In the genomic region with DNA sequence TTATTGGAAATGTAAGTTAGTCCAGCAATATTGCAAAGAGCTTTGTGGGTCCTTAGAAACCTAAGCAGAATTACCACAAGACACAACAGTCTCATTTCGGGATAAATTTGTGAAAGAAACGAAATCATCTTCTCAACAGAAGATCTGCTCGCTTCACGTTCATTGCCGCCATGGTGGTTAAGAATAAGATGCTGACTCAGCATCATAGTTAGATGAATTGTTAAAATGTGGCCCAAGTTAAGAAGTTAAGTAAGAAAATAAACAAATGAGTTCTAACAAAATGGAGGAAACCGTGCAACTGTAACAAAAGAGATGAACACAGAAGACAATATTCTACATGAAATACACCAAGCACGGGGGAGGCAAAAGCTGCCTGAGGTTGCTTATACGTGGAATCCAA, we compare ENCODE assay signal across 34 mouse cellular contexts.
"Had no signal": no experiment of that assay in that cellular context is flagged by ENCODE, and none has a peak within 500 bp of the region (broad histone marks: within the 10 kb centered on the region; RNA-seq: fewer than 3 reads in every experiment).

No protein-coding gene starts in this region.

- H3K36me3 ChIP-seq: heart, embryonic 12.5 days; heart, embryonic 13.5 days; heart, embryonic 15.5 days; hindbrain, embryonic 10.5 days; hindbrain, embryonic 12.5 days; hindbrain, embryonic 13.5 days; hindbrain, embryonic 15.5 days; intestine, embryonic 15.5 days; kidney, embryonic 15.5 days had no signal

- DNase-seq: heart, postnatal 10 days; heart, postnatal 14 days; heart, postnatal 36 days; heart, postnatal 4 days; kidney, adult 18-20 months; kidney, adult 2 months; kidney, adult 8-10 months; kidney, adult 9 months; kidney, postnatal 10 days; kidney, postnatal 14 days; kidney, postnatal 25 days; kidney, postnatal 36 days; kidney, postnatal 4 days; layer of hippocampus, adult 9-11 months; layer of hippocampus, postnatal 36 days had no signal

- H3K4me3 ChIP-seq: heart, embryonic 12.5 days; heart, embryonic 13.5 days; heart, embryonic 15.5 days; hindbrain, embryonic 10.5 days; hindbrain, embryonic 12.5 days; hindbrain, embryonic 13.5 days; hindbrain, embryonic 15.5 days; intestine, embryonic 15.5 days; kidney, embryonic 15.5 days; layer of hippocampus, adult 2 months; left cerebral cortex, adult 2 months had no signal

- H3K9me3 ChIP-seq: heart, embryonic 12.5 days; heart, embryonic 13.5 days; heart, embryonic 15.5 days; hindbrain, embryonic 10.5 days; hindbrain, embryonic 12.5 days; hindbrain, embryonic 13.5 days; hindbrain, embryonic 15.5 days; intestine, embryonic 15.5 days; kidney, embryonic 15.5 days had no signal

- ATAC-seq: hindbrain, embryonic 16.5 days; hindbrain, postnatal 0 days; inflammation-experienced regulatory T-cells, adult 6 months; intestine, embryonic 15.5 days; intestine, embryonic 16.5 days; intestine, postnatal 0 days had no signal

- H3K9ac ChIP-seq: heart, embryonic 12.5 days; heart, embryonic 13.5 days; heart, embryonic 15.5 days; hindbrain, embryonic 12.5 days; hindbrain, embryonic 13.5 days; hindbrain, embryonic 14.5 days; hindbrain, embryonic 15.5 days; intestine, embryonic 15.5 days; kidney, embryonic 15.5 days had no signal

- H3K4me1 ChIP-seq: heart, embryonic 12.5 days; heart, embryonic 13.5 days; heart, embryonic 15.5 days; hindbrain, embryonic 10.5 days; hindbrain, embryonic 12.5 days; hindbrain, embryonic 13.5 days; hindbrain, embryonic 15.5 days; intestine, embryonic 15.5 days; kidney, embryonic 15.5 days had no signal

- H3K27me3 ChIP-seq: heart, embryonic 12.5 days; heart, embryonic 13.5 days; heart, embryonic 15.5 days; hindbrain, embryonic 12.5 days; hindbrain, embryonic 13.5 days; hindbrain, embryonic 15.5 days; intestine, embryonic 15.5 days; kidney, embryonic 15.5 days had no signal

- H3K27ac ChIP-seq: heart, embryonic 13.5 days; heart, embryonic 15.5 days; hindbrain, embryonic 10.5 days; hindbrain, embryonic 12.5 days; hindbrain, embryonic 13.5 days; hindbrain, embryonic 14.5 days; hindbrain, embryonic 15.5 days; hindbrain, postnatal 0 days; intestine, embryonic 15.5 days; kidney, embryonic 15.5 days; kidney, postnatal 0 days; layer of hippocampus, adult 2 months; left cerebral cortex, adult 2 months had no signal

- H3K4me2 ChIP-seq: heart, embryonic 11.5 days; heart, embryonic 12.5 days; heart, embryonic 13.5 days; heart, embryonic 15.5 days; hindbrain, embryonic 12.5 days; hindbrain, embryonic 13.5 days; hindbrain, embryonic 14.5 days; hindbrain, embryonic 15.5 days; intestine, embryonic 15.5 days; kidney, embryonic 15.5 days had no signal
